ENCODE assay signal across 9 mouse cellular contexts in genomic region chr16:4472687-4473086, GRCm38 (mm10). TPM values are rescaled to one million over a fixed set of nuclear protein-coding genes. Genes with fewer than 3 reads are reported as not detected.
DNase-seq lines count a peak whose midpoint lies in the region; ATAC-seq and TF ChIP-seq lines count a peak whose summit lies in the region.
"Had no signal": no experiment of that assay in that cellular context is flagged by ENCODE, and none has a peak within 500 bp of the region (broad histone marks: within the 10 kb centered on the region; RNA-seq: fewer than 3 reads in every experiment).

No protein-coding gene starts in this region.

- H3K9ac ChIP-seq in heart, embryonic 11.5 days (ENCODE audit: low read depth, low read length) = no peak overlapping the region
- H3K9ac ChIP-seq: neural tube, embryonic 12.5 days had no signal

- H3K9me3 ChIP-seq in heart, embryonic 11.5 days (replicated peaks; ENCODE audit: control insufficient read depth, low read length) = no peaks in the 10 kb centered on the region
- H3K9me3 ChIP-seq: neural tube, embryonic 12.5 days had no signal

- 54% methylated on average over 3 of the region's 3 CpGs for WGBS in heart, embryonic 11.5 days (ENCODE audit: insufficient replicate concordance)
- WGBS in thymus, adult 2 months = 90% methylated on average over 3 of the region's 3 CpGs

- H3K27me3 ChIP-seq in heart, embryonic 11.5 days (ENCODE audit: control insufficient read depth, insufficient read depth, low read length) = no peaks in the 10 kb centered on the region
- H3K27me3 ChIP-seq in thymus, adult 2 months (ENCODE audit: control insufficient read depth, insufficient read depth, low read length) = no peaks in the 10 kb centered on the region
- H3K27me3 ChIP-seq: neural tube, embryonic 12.5 days had no signal

- TF ChIP-seq POLR2A in thymus, adult 2 months (IDR thresholded peaks at IDR 0.05; ENCODE audit: control insufficient read depth, extremely low read depth, insufficient read depth, low read length, poor library complexity) = no peak

- H3K36me3 ChIP-seq in heart, embryonic 11.5 days (ENCODE audit: control insufficient read depth, insufficient read depth, low read length) = no peaks in the 10 kb centered on the region
- H3K36me3 ChIP-seq in thymus, adult 2 months (ENCODE audit: control insufficient read depth, insufficient read depth, low read length) = no peaks in the 10 kb centered on the region
- H3K36me3 ChIP-seq: neural tube, embryonic 12.5 days had no signal

- H3K4me1 ChIP-seq in heart, embryonic 11.5 days (ENCODE audit: control insufficient read depth, insufficient read depth, low read length) = 0 out of 2 replicates have a peak, but pooled peaks cover 3% of the 10 kb centered on the region
- H3K4me1 ChIP-seq in thymus, adult 2 months (replicated peaks; ENCODE audit: control insufficient read depth, insufficient read depth, low read length) = peaks cover 14% of the 10 kb centered on the region

- H3K4me3 ChIP-seq in heart, embryonic 11.5 days (ENCODE audit: low read depth, low read length) = no peak overlapping the region
- no peak overlapping the region for H3K4me3 ChIP-seq in thymus, adult 2 months (ENCODE audit: control insufficient read depth, insufficient read depth, low read length)
- H3K4me3 ChIP-seq: neural tube, embryonic 12.5 days had no signal

- H3K4me2 ChIP-seq in heart, embryonic 11.5 days = no peak overlapping the region
- H3K4me2 ChIP-seq: neural tube, embryonic 12.5 days had no signal

- peak; percentile 66 to 78 for DNase-seq in heart, adult 18-20 months
- peak; percentile 59 to 65 for DNase-seq in frontal cortex, postnatal 14 days (ENCODE audit: low spot score in 2 of 2)
- DNase-seq in layer of hippocampus, postnatal 36 days = peak; percentile 83 to 85
- peak; percentile 80 to 81 for DNase-seq in right cerebral cortex, postnatal 10 days (ENCODE audit: low spot score in 2 of 2)
- no peak for DNase-seq in spleen, adult 18-20 months
- no peak for DNase-seq in T-cell, adult 2 months (ENCODE audit: low spot score)
- no peak for DNase-seq in thymus, adult 2 months

- ATAC-seq in heart, embryonic 11.5 days (replicated peaks; ENCODE audit: insufficient number of reproducible peaks, low FRiP score, low TSS enrichment) = no peak

- H3K27ac ChIP-seq in heart, embryonic 11.5 days (ENCODE audit: low read depth, low read length) = no peak overlapping the region
- H3K27ac ChIP-seq in thymus, adult 2 months (ENCODE audit: control insufficient read depth, insufficient read depth, low read length) = no peak overlapping the region
- H3K27ac ChIP-seq: neural tube, embryonic 12.5 days had no signal

- no peak for TF ChIP-seq CTCF in thymus, adult 2 months (IDR thresholded peaks at IDR 0.05; ENCODE audit: borderline replicate concordance, control insufficient read depth, extremely low read depth, insufficient read depth, low read length, poor library complexity)

RNA-seq across cellular contexts. Expression of gene Adcy9, which starts 52.4 kb away (rescaled TPM):
- total RNA-seq in heart, adult 18-20 months (2021) = 10 to 100 TPM; 21.8 to 22.3 TPM
- polyA plus RNA-seq in heart, embryonic 11.5 days (2014; fragmentation: Nextera tagmentation; extraction: Ambion mirVana) = 0.99 and 1.2 TPM in 2 replicates
- 100 to 1,000 TPM in 1 of 2 experiments, 10 to 100 TPM in 1; 97.5 to 103 TPM for total RNA-seq in layer of hippocampus, postnatal 36 days (2021)
- 6.4 and 7.6 TPM in 2 replicates for polyA plus RNA-seq in thymus, adult 2 months (2012; rRNA removed)

Comparison
In these comparisons a context has a peak if more than half of its experiments do, and no peak if none do; other contexts are left out.
1. DNase-seq: peak in heart, adult 18-20 months (2 of 2), frontal cortex, postnatal 14 days (2 of 2), layer of hippocampus, postnatal 36 days (2 of 2) and right cerebral cortex, postnatal 10 days (2 of 2); none in spleen, adult 18-20 months (0 of 2), T-cell, adult 2 months (single experiment) and thymus, adult 2 months (single experiment).
2. RNA of gene Adcy9, which starts 52.4 kb away (total RNA-seq): 97.5 to 103 TPM in layer of hippocampus, postnatal 36 days; 21.8 to 22.3 TPM in heart, adult 18-20 months; every median in the first group is over 4 times any median in the second.